In genomic region chr12:84416834-84417604, GRCm38 (mm10) we compare ENCODE assay signal across 8 mouse cellular contexts. TPM values are rescaled to one million over a fixed set of nuclear protein-coding genes. Genes with fewer than 3 reads are reported as not detected.
DNase-seq lines count a peak whose midpoint lies in the region; ATAC-seq and TF ChIP-seq lines count a peak whose summit lies in the region.

Gene Rnf113a2 (plus strand): TSS chr12:84417196.

- H3K27ac ChIP-seq in gastrocnemius, adult 2 months, result peak within 1 kb of the TSS; percentile 88
- H3K27ac ChIP-seq in hindbrain, postnatal 0 days, result peak within 1 kb of the TSS; percentile 71
- peak within 1 kb of the TSS; percentile 33 for H3K27ac ChIP-seq in left cerebral cortex, adult 2 months
- peak within 1 kb of the TSS; percentile 50 for H3K27ac ChIP-seq in macrophage

- DNase-seq in ZHBTc4 (ENCODE audit: low read depth, low spot score), result peak; percentile 96
- DNase-seq in gastrocnemius, adult 2 months, result peak; percentile 91
- DNase-seq in hindbrain, postnatal 0 days (ENCODE audit: low spot score), result peak; percentile 97
- DNase-seq in left cerebral cortex, adult 2 months (ENCODE audit: extremely low spot score in 1 of 2, low spot score in 2 of 2), result peak; percentile 84 to 88
- DNase-seq in retina, postnatal 7 days (ENCODE audit: low read depth, low spot score), result peak; percentile 84
- DNase-seq in urinary bladder, adult 18-20 months (ENCODE audit: low spot score in 2 of 2), result peak; percentile 64 to 77

- intact Hi-C loops in gastrocnemius, adult 2 months (cut with DNase I), result no loop called here
- intact Hi-C loops in left cerebral cortex, adult 2 months (cut with DNase I), result no loop called here

- H3K4me2 ChIP-seq in hindbrain, postnatal 0 days (ENCODE audit: low read depth, low read length), result peak within 1 kb of the TSS; percentile 66

- no peaks in the 10 kb centered on the region for H3K9me3 ChIP-seq in hindbrain, postnatal 0 days (ENCODE audit: low read length)

- H3K27me3 ChIP-seq in hindbrain, postnatal 0 days (ENCODE audit: insufficient read depth, low read length), result no peaks in the 10 kb centered on the region

- WGBS in hindbrain, postnatal 0 days, result 3% methylated on average over 50 of the region's 50 CpGs
- 4% methylated on average over 50 of the region's 50 CpGs for WGBS in macrophage (ENCODE audit: missing documents)

- TF ChIP-seq CTCF in gastrocnemius, adult 2 months (IDR thresholded peaks at IDR 0.05), result no peak
- no peak for TF ChIP-seq CTCF in hindbrain, postnatal 0 days (IDR thresholded peaks at IDR 0.05; ENCODE audit: low read depth)
- TF ChIP-seq CTCF in left cerebral cortex, adult 2 months (IDR thresholded peaks at IDR 0.05), result no peak

- no peaks in the 10 kb centered on the region; the same call in 1 of the 2 replicates for H3K4me1 ChIP-seq in hindbrain, postnatal 0 days (ENCODE audit: insufficient read depth, low read length)

- peak within 1 kb of the TSS; percentile 77 for H3K4me3 ChIP-seq in gastrocnemius, adult 2 months
- peak within 1 kb of the TSS; percentile 54 for H3K4me3 ChIP-seq in hindbrain, postnatal 0 days (ENCODE audit: low read length)
- peak within 1 kb of the TSS; percentile 64 for H3K4me3 ChIP-seq in left cerebral cortex, adult 2 months
- H3K4me3 ChIP-seq in macrophage (ENCODE audit: inconsistent target), result peak within 1 kb of the TSS; percentile 57

- H3K79me2 ChIP-seq in macrophage (ENCODE audit: inconsistent target), result peaks cover 4% of the 10 kb centered on the region; the same call in 1 of the 2 replicates

- peak within 1 kb of the TSS; percentile 49 for H3K9ac ChIP-seq in hindbrain, postnatal 0 days (replicated peaks; ENCODE audit: low read length)

- peak; percentile 98 for ATAC-seq in common myeloid progenitor, adult 5-6 weeks (replicated peaks; ENCODE audit: low read depth, poor library complexity, severe bottlenecking)
- peak; percentile 95 for ATAC-seq in hindbrain, postnatal 0 days

- H3K36me3 ChIP-seq in hindbrain, postnatal 0 days (ENCODE audit: insufficient read depth, low read length), result no peaks in the 10 kb centered on the region
- no peaks in the 10 kb centered on the region for H3K36me3 ChIP-seq in macrophage (ENCODE audit: inconsistent target)

RNA-seq across cellular contexts. Expression of gene Rnf113a2, which starts in this region (rescaled TPM):
- total RNA-seq in common myeloid progenitor, adult 5-6 weeks (2017), result 29.2 and 34.4 TPM in 2 replicates
- total RNA-seq in gastrocnemius, adult 2 months (2021), result 10 to 100 TPM in 1 of 2 experiments, 1 to 10 TPM in 1; 8.5 to 10.8 TPM
- 3.2 and 7.4 TPM in 2 replicates for total RNA-seq in hindbrain, postnatal 0 days (2014; rRNA removed)
- polyA plus RNA-seq in hindbrain, postnatal 0 days (2015; fragmentation: Nextera tagmentation; extraction: Ambion mirVana), result 20.1 and 21.3 TPM in 2 replicates
- total RNA-seq in left cerebral cortex, adult 2 months (2021), result 10 to 100 TPM; 11.3 to 11.8 TPM
- total RNA-seq in macrophage (2018; cell fraction: chromatin; rRNA removed), result 10 to 100 TPM in 10 of 26 experiments, 1 to 10 TPM in 16; 1.7 to 21.8 (median 6.9) TPM
- 10 to 100 TPM in 13 of 26 experiments, 1 to 10 TPM in 13; 2.8 to 13.9 (median 10.2) TPM for total RNA-seq in macrophage (2018; cell fraction: cytosol; rRNA removed)
- 10 to 100 TPM in 13 of 26 experiments, 1 to 10 TPM in 13; 3.1 to 36.5 (median 10.9) TPM for total RNA-seq in macrophage (2018; cell fraction: nucleus; rRNA removed)
- 12.8 to 14.4 TPM (median 13.1 TPM) in 3 replicates for polyA plus RNA-seq in macrophage (2018)

Comparison
In these comparisons a context has a peak if more than half of its experiments do, and no peak if none do; other contexts are left out.
1. Peak in every context shown above with its lines: DNase-seq, ATAC-seq, H3K4me3 ChIP-seq and H3K27ac ChIP-seq.
2. H3K27ac ChIP-seq: peak in every context shown above with its lines; median percentile 88 in gastrocnemius, adult 2 months; 71 in hindbrain, postnatal 0 days; 50 in macrophage; 33 in left cerebral cortex, adult 2 months.